Mouse (Mus musculus) liver, postnatal 0 days (tissue): Measurements from ENCODE around the gene Golm1. TPM values are rescaled to one million over a fixed set of nuclear protein-coding genes. Genes with fewer than 3 reads are reported as not detected.

Source experiments
- ATAC-seq: fragments of 200-750 bp; cut with Nextera tagmentation; 2 replicates; pipeline ENCODE4 v1.8.0; 2017; ENCODE audit warnings: mild to moderate bottlenecking, moderate library complexity
- DNase-seq: peaks from one replicate; pipeline ENCODE4 v3.0.0-alpha.2; 2016
- H3K27ac ChIP-seq: fragments of 300-500 bp; sonication (generic); 2 replicates; pipeline ENCODE4 v1.5.1; 2014; ENCODE audit warnings: antibody characterized with exemption, moderate library complexity, mild to moderate bottlenecking, low read depth
- H3K27me3 ChIP-seq: fragments of 300-500 bp; sonication (generic); 2 replicates; pipeline ENCODE4 v1.6.1; 2014; ENCODE audit warnings: low read length, control low read depth, mixed read lengths; ENCODE audit not compliant: insufficient read depth
- H3K36me3 ChIP-seq: fragments of 300-500 bp; sonication (generic); replicated peaks from 2 replicates; pipeline ENCODE4 v1.6.1; 2014; ENCODE audit warnings: mild to moderate bottlenecking, control low read depth, low read length, moderate library complexity, mixed read lengths; ENCODE audit not compliant: insufficient read depth
- H3K4me1 ChIP-seq: fragments of 300-500 bp; sonication (generic); 2 replicates; pipeline ENCODE4 v1.6.1; 2014; ENCODE audit warnings: antibody characterized with exemption, mild to moderate bottlenecking, control low read depth; ENCODE audit not compliant: insufficient read depth
- H3K4me2 ChIP-seq: fragments of 300-500 bp; sonication (generic); 2 replicates; pipeline ENCODE4 v1.6.1; 2014; ENCODE audit warnings: low read depth, mild to moderate bottlenecking, low read length, moderate library complexity, mixed read lengths
- H3K4me3 ChIP-seq: fragments of 300-500 bp; sonication (generic); 2 replicates; pipeline ENCODE4 v1.5.1; 2014; ENCODE audit warnings: low read depth, low read length
- H3K9ac ChIP-seq: fragments of 300-500 bp; sonication (generic); replicated peaks from 2 replicates; pipeline ENCODE4 v1.6.1; 2014; ENCODE audit warnings: mild to moderate bottlenecking, moderate library complexity
- H3K9me3 ChIP-seq: fragments of 300-500 bp; sonication (generic); 2 replicates; pipeline ENCODE4 v1.6.1; 2016; ENCODE audit warnings: mild to moderate bottlenecking, control low read depth, low read length, mixed read lengths
- CTCF ChIP-seq: sonication (generic); IDR thresholded peaks from 2 replicates; pipeline ENCODE4 v1.5.1; 2016; ENCODE audit warnings: antibody characterized with exemption, low read depth
- EP300 ChIP-seq: IDR thresholded peaks from 2 replicates; pipeline ENCODE4 v1.6.1; 2016; ENCODE audit warnings: antibody characterized with exemption, low read depth, mild to moderate bottlenecking
- WGBS: fragments of 180-500 bp; shearing (Covaris S2); extraction: QIAGEN DNeasy Blood & Tissue Kit; methylation state at CpG from one replicate; pipeline ENCODE4 v1.1.7; 2014; ENCODE audit not compliant: insufficient replicate concordance; 5-methylcytosine and 5-hydroxymethylcytosine counted together
- polyA plus RNA-seq: library from polyadenylated mRNA; unstranded; fragments of >200 nt; fragmentation: Nextera tagmentation; extraction: Ambion mirVana; gene quantifications from 2 replicates; pipeline ENCODE4 v1.2.1, GENCODE M21; 2015

Golm1 gene
- polyA plus RNA-seq, 1 experiment from 2014 or later, result 13.0 TPM

GRCm38 (mm10) chr13:59639368-59640177 is 36.0 kb downstream of the Golm1 start:
- Histone ChIP-seq H3K36me3 (peaks cover 42% of the 10 kb centered on the region), H3K27ac (no peak overlapping the region), H3K27me3 (no peaks in the 10 kb centered on the region), H3K9ac (no peak overlapping the region), H3K4me2 (no peak overlapping the region), H3K4me1 (peaks cover 20% of the 10 kb centered on the region), H3K9me3 (no peaks in the 10 kb centered on the region), H3K4me3 (no peak overlapping the region)
- ATAC-seq (peak; percentile 42), DNase-seq (no peak)
- no peak for TF ChIP-seq CTCF
- TF ChIP-seq EP300, result peak; percentile 74; the same call in 1 of the 2 replicates
- 72% methylated on average over 16 of the region's 16 CpGs for WGBS

- H3K27me3 ChIP-seq, result no peaks in the 10 kb centered on the region
- TF ChIP-seq CTCF (no peak), EP300 (no peak)
- no peak for ATAC-seq
- H3K27ac ChIP-seq, result no peak overlapping the region
- no peak overlapping the region for H3K9ac ChIP-seq
- H3K9me3 ChIP-seq, result no peaks in the 10 kb centered on the region
- peaks cover 14% of the 10 kb centered on the region for H3K4me1 ChIP-seq
- DNase-seq, result no peak
- H3K4me3 ChIP-seq, result no peak overlapping the region
- WGBS, result 90% methylated on average over 7 of the region's 7 CpGs
- peaks cover 55% of the 10 kb centered on the region for H3K36me3 ChIP-seq
- no peak overlapping the region for H3K4me2 ChIP-seq
Measured at GRCm38 (mm10) chr13:59637800-59638199, 37.8 kb downstream of the Golm1 start.

- no peaks in the 10 kb centered on the region for H3K27me3 ChIP-seq
- no peak overlapping the region for H3K4me3 ChIP-seq
- WGBS, result 72% methylated on average over 5 of the region's 5 CpGs
- peaks cover 62% of the 10 kb centered on the region for H3K36me3 ChIP-seq
- no peak overlapping the region for H3K9ac ChIP-seq
- DNase-seq, result no peak
- H3K4me1 ChIP-seq, result peaks cover 6% of the 10 kb centered on the region
- H3K9me3 ChIP-seq, result no peaks in the 10 kb centered on the region
- ATAC-seq, result no peak
- H3K27ac ChIP-seq, result no peak overlapping the region
- TF ChIP-seq CTCF (peak; percentile 26; the same call in 1 of the 2 replicates), EP300 (no peak)
- H3K4me2 ChIP-seq, result no peak overlapping the region
Measured at GRCm38 (mm10) chr13:59634637-59635036, 41.0 kb downstream of the Golm1 start.

- no peak overlapping the region for H3K4me3 ChIP-seq
- no peak overlapping the region for H3K9ac ChIP-seq
- no peaks in the 10 kb centered on the region for H3K9me3 ChIP-seq
- H3K4me2 ChIP-seq, result no peak overlapping the region
- DNase-seq (no peak), ATAC-seq (no peak)
- 87% methylated on average over 7 of the region's 7 CpGs for WGBS
- peaks cover 50% of the 10 kb centered on the region for H3K36me3 ChIP-seq
- H3K4me1 ChIP-seq, result no peaks in the 10 kb centered on the region
- no peaks in the 10 kb centered on the region for H3K27me3 ChIP-seq
- H3K27ac ChIP-seq, result no peak overlapping the region
- TF ChIP-seq EP300, result no peak
- TF ChIP-seq CTCF, result no peak
Measured at GRCm38 (mm10) chr13:59626739-59627138, 48.9 kb downstream of the Golm1 start.

- H3K4me1 ChIP-seq, result no peaks in the 10 kb centered on the region
- DNase-seq (no peak), ATAC-seq (no peak)
- TF ChIP-seq CTCF, result no peak
- no peak for TF ChIP-seq EP300
- no peak overlapping the region for H3K27ac ChIP-seq
- 84% methylated on average over 5 of the region's 5 CpGs for WGBS
- peaks cover 45% of the 10 kb centered on the region for H3K36me3 ChIP-seq
- H3K9ac ChIP-seq, result no peak overlapping the region
- H3K4me2 ChIP-seq, result no peak overlapping the region
- no peak overlapping the region for H3K4me3 ChIP-seq
- no peaks in the 10 kb centered on the region for H3K27me3 ChIP-seq
- H3K9me3 ChIP-seq, result no peaks in the 10 kb centered on the region
Measured at GRCm38 (mm10) chr13:59624903-59625302, 50.7 kb downstream of the Golm1 start.

- Histone ChIP-seq H3K4me1 (no peaks in the 10 kb centered on the region), H3K4me2 (no peak overlapping the region), H3K27me3 (no peaks in the 10 kb centered on the region), H3K36me3 (peaks cover 42% of the 10 kb centered on the region), H3K9me3 (no peaks in the 10 kb centered on the region), H3K9ac (no peak overlapping the region), H3K4me3 (no peak overlapping the region), H3K27ac (no peak overlapping the region)
- WGBS, result 81% methylated on average over 3 of the region's 3 CpGs
- no peak for DNase-seq
- no peak for TF ChIP-seq EP300
- TF ChIP-seq CTCF, result no peak
- ATAC-seq, result no peak
Measured at GRCm38 (mm10) chr13:59624389-59624788, 51.2 kb downstream of the Golm1 start.
